Comparison of ENCODE assay signal across 22 mouse cellular contexts in the genomic region with DNA sequence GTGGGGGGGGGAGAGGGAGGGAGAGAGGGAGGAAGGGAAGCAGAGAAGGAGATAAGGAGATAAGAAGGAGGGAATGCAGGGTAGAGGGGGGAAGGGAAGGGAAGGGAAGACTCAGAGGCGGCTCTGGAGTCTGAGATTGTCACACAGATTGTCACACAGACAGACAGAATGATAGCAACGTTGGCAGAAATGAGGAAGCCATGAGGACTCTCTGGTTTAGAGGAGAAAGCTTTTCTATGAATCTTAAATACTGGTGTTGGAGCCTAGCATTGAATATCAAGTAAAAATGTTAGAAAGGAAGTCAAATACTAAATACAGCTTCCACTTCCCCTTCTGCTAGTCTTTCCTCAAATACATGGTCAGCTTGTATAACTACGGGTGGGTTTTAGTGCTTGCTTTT.
DNase-seq lines count a peak whose midpoint lies in the region; ATAC-seq and TF ChIP-seq lines count a peak whose summit lies in the region.
"Had no signal": no experiment of that assay in that cellular context is flagged by ENCODE, and none has a peak within 500 bp of the region (broad histone marks: within the 10 kb centered on the region; RNA-seq: fewer than 3 reads in every experiment).

No protein-coding gene starts in this region.

- H3K9ac ChIP-seq in lung, embryonic 15.5 days = no peak overlapping the region
- no peak overlapping the region for H3K9ac ChIP-seq in MEL (ENCODE audit: control insufficient read depth, low read depth, low read length, poor library complexity, severe bottlenecking)
- H3K9ac ChIP-seq in intestine, postnatal 0 days (ENCODE audit: low read depth, low read length) = no peak overlapping the region
- H3K9ac ChIP-seq: forebrain, embryonic 15.5 days; hindbrain, embryonic 14.5 days; limb, embryonic 13.5 days; liver, embryonic 12.5 days had no signal

- ATAC-seq in lung, embryonic 15.5 days (ENCODE audit: borderline replicate concordance, extremely low read depth, low FRiP score, low TSS enrichment) = no peak
- ATAC-seq in hematopoietic stem cell, adult 5-6 weeks (replicated peaks in 1 of 2; ENCODE audit: insufficient read depth in 1 of 2, low FRiP score in 2 of 2, low TSS enrichment in 1 of 2, low read depth in 1 of 2, poor library complexity in 2 of 2, severe bottlenecking in 2 of 2) = peak; percentile 36 to 51; a peak in 3 of 4 replicates
- no peak for ATAC-seq in intestine, postnatal 0 days
- ATAC-seq: CD4-positive, CD25-positive, alpha-beta regulatory T cell, adult 4 months; forebrain, embryonic 15.5 days; liver, embryonic 12.5 days had no signal

- TF ChIP-seq POLR2A in MEL (IDR thresholded peaks at IDR 0.05; ENCODE audit: control insufficient read depth in 1 of 2, insufficient read depth in 1 of 2, low read depth in 1 of 2, low read length in 2 of 2, poor library complexity in 1 of 2) (no peak), myocyte (IDR thresholded peaks at IDR 0.05; ENCODE audit: insufficient read length, low read depth) (no peak)

- 20% methylated on average over 3 of the region's 3 CpGs for WGBS in lung, embryonic 15.5 days
- WGBS in intestine, postnatal 0 days = 40% methylated on average over 3 of the region's 3 CpGs

- H3K79me2 ChIP-seq in MEL (ENCODE audit: control insufficient read depth, insufficient read depth, low read length, poor library complexity) (no peaks in the 10 kb centered on the region), myocyte (ENCODE audit: control insufficient read depth, insufficient read depth) (no peaks in the 10 kb centered on the region)

- no peak overlapping the region for H3ac ChIP-seq in myocyte (ENCODE audit: control insufficient read depth, insufficient read length)

- no peaks in the 10 kb centered on the region for H3K9me3 ChIP-seq in lung, embryonic 15.5 days
- H3K9me3 ChIP-seq in MEL (replicated peaks; ENCODE audit: insufficient read depth, low read length) = no peaks in the 10 kb centered on the region
- no peaks in the 10 kb centered on the region for H3K9me3 ChIP-seq in intestine, postnatal 0 days (ENCODE audit: control insufficient read depth)
- H3K9me3 ChIP-seq: forebrain, embryonic 15.5 days; limb, embryonic 13.5 days; liver, embryonic 12.5 days had no signal

- TF ChIP-seq RAD21 in MEL (IDR thresholded peaks at IDR 0.05; ENCODE audit: low read depth, low read length) = no peak

- no peak for DNase-seq in lung, adult 18-20 months
- DNase-seq in MEL (ENCODE audit: low read depth, low spot score) = peak; percentile 11
- DNase-seq in thymus, postnatal 10 days (ENCODE audit: low spot score in 2 of 2) = no peak
- DNase-seq: cerebellum, adult 2 months; cerebellum, postnatal 36 days; gastrocnemius, postnatal 10 days; kidney, adult 9 months; layer of hippocampus, postnatal 36 days; lung, adult 2 months; thymus, adult 2 months had no signal

- no peaks in the 10 kb centered on the region for H3K36me3 ChIP-seq in lung, embryonic 15.5 days
- H3K36me3 ChIP-seq in MEL (ENCODE audit: control insufficient read depth in 1 of 2, insufficient read depth in 2 of 2, low read length in 2 of 2) (no peaks in the 10 kb centered on the region), myocyte (ENCODE audit: control insufficient read depth, insufficient read depth) (no peaks in the 10 kb centered on the region)
- H3K36me3 ChIP-seq in intestine, postnatal 0 days (ENCODE audit: control insufficient read depth, insufficient read depth) = no peaks in the 10 kb centered on the region
- H3K36me3 ChIP-seq: forebrain, embryonic 15.5 days; limb, embryonic 13.5 days; liver, embryonic 12.5 days had no signal

- TF ChIP-seq EP300 in MEL (IDR thresholded peaks at IDR 0.05; ENCODE audit: low read depth in 1 of 2, low read length in 2 of 2) = no peak

- H3K27me3 ChIP-seq in lung, embryonic 15.5 days = no peaks in the 10 kb centered on the region
- no peaks in the 10 kb centered on the region for H3K27me3 ChIP-seq in MEL (ENCODE audit: control insufficient read depth in 1 of 2, insufficient read depth in 2 of 2, low read length in 2 of 2)
- no peaks in the 10 kb centered on the region for H3K27me3 ChIP-seq in myocyte (ENCODE audit: control insufficient read depth, insufficient read depth, insufficient read length)
- no peaks in the 10 kb centered on the region for H3K27me3 ChIP-seq in intestine, postnatal 0 days (replicated peaks; ENCODE audit: control insufficient read depth, insufficient read depth, low read length)
- H3K27me3 ChIP-seq: forebrain, embryonic 15.5 days; limb, embryonic 13.5 days; liver, embryonic 12.5 days had no signal

- no peak overlapping the region for H3K4me3 ChIP-seq in lung, embryonic 15.5 days
- no peak overlapping the region for H3K4me3 ChIP-seq in MEL (ENCODE audit: control insufficient read depth in 1 of 2, insufficient read depth in 1 of 2, low read depth in 2 of 2, low read length in 2 of 2)
- no peak overlapping the region for H3K4me3 ChIP-seq in myocyte
- no peak overlapping the region for H3K4me3 ChIP-seq in intestine, postnatal 0 days (ENCODE audit: low read depth, low read length)
- H3K4me3 ChIP-seq: forebrain, embryonic 15.5 days; layer of hippocampus, adult 2 months; limb, embryonic 13.5 days; liver, embryonic 12.5 days had no signal

- H3K4me1 ChIP-seq in lung, embryonic 15.5 days = peaks cover 27% of the 10 kb centered on the region
- H3K4me1 ChIP-seq in MEL (ENCODE audit: control insufficient read depth in 1 of 2, insufficient read depth in 2 of 2, low read length in 2 of 2) = no peaks in the 10 kb centered on the region
- no peaks in the 10 kb centered on the region for H3K4me1 ChIP-seq in intestine, postnatal 0 days (replicated peaks; ENCODE audit: control insufficient read depth, insufficient read depth, low read length)
- H3K4me1 ChIP-seq: forebrain, embryonic 15.5 days; liver, embryonic 12.5 days had no signal

- no peak overlapping the region for H3K4me2 ChIP-seq in lung, embryonic 15.5 days
- H3K4me2 ChIP-seq in myocyte (ENCODE audit: low read depth) = peak overlapping the region; percentile 8
- H3K4me2 ChIP-seq in intestine, postnatal 0 days (replicated peaks; ENCODE audit: low read depth) = no peak overlapping the region
- H3K4me2 ChIP-seq: forebrain, embryonic 15.5 days; hindbrain, embryonic 14.5 days; limb, embryonic 13.5 days; liver, embryonic 12.5 days; midbrain, embryonic 11.5 days had no signal

- peak overlapping the region; percentile 3; the same call in 1 of the 2 replicates for H3K27ac ChIP-seq in lung, embryonic 15.5 days
- H3K27ac ChIP-seq in MEL (ENCODE audit: control insufficient read depth, low read depth, low read length) = no peak overlapping the region
- H3K27ac ChIP-seq in intestine, postnatal 0 days (ENCODE audit: low read depth, low read length) = no peak overlapping the region
- H3K27ac ChIP-seq: forebrain, embryonic 15.5 days; hindbrain, embryonic 14.5 days; layer of hippocampus, adult 2 months; limb, embryonic 13.5 days; liver, embryonic 12.5 days; stomach, postnatal 0 days had no signal

- TF ChIP-seq CTCF in MEL (IDR thresholded peaks at IDR 0.05 in 2 of 3, conservative IDR thresholded peaks at IDR 0.05 in 1 of 3; ENCODE audit: control insufficient read depth in 1 of 3, insufficient read depth in 1 of 3, low read depth in 2 of 3, low read length in 3 of 3, poor library complexity in 1 of 3, severe bottlenecking in 1 of 3) = no peak
- no peak for TF ChIP-seq CTCF in intestine, postnatal 0 days (IDR thresholded peaks at IDR 0.05; ENCODE audit: low read depth)

TF ChIP-seq in MEL, 35 proteins besides CTCF, POLR2A, EP300 and RAD21:
- TF ChIP-seq CHD2 (IDR thresholded peaks at IDR 0.05; ENCODE audit: low read length) = no peak
- TF ChIP-seq SMC3 (IDR thresholded peaks at IDR 0.05; ENCODE audit: low read depth, low read length) = no peak
- no peak for TF ChIP-seq USF2 (IDR thresholded peaks at IDR 0.05; ENCODE audit: borderline replicate concordance in 1 of 2, insufficient read depth in 1 of 2, low read depth in 1 of 2, low read length in 2 of 2)
- TF ChIP-seq ZC3H11A (IDR thresholded peaks at IDR 0.05; ENCODE audit: low read depth, low read length) = no peak
- no peak for TF ChIP-seq TCF12 (IDR thresholded peaks at IDR 0.05; ENCODE audit: low read depth, low read length)
- TF ChIP-seq GABPA (IDR thresholded peaks at IDR 0.05; ENCODE audit: low read depth, low read length) = no peak
- no peak for TF ChIP-seq HCFC1 (IDR thresholded peaks at IDR 0.05; ENCODE audit: low read depth, low read length)
- TF ChIP-seq POLR2AphosphoS2 (IDR thresholded peaks at IDR 0.05; ENCODE audit: low read length) = no peak
- TF ChIP-seq TAL1 (IDR thresholded peaks at IDR 0.05; ENCODE audit: low read length) = no peak
- TF ChIP-seq MAX (IDR thresholded peaks at IDR 0.05; ENCODE audit: low read length) = no peak
- no peak for TF ChIP-seq CHD1 (IDR thresholded peaks at IDR 0.05; ENCODE audit: low read depth, low read length)
- no peak for TF ChIP-seq ZMIZ1 (IDR thresholded peaks at IDR 0.05; ENCODE audit: low read depth, low read length)
- no peak for TF ChIP-seq ZKSCAN1 (IDR thresholded peaks at IDR 0.05; ENCODE audit: low read depth, low read length)
- no peak for TF ChIP-seq MYB (IDR thresholded peaks at IDR 0.05; ENCODE audit: low read depth, low read length)

TF ChIP-seq in myocyte, 11 proteins besides CTCF, POLR2A, EP300 and RAD21:
- TF ChIP-seq REST (IDR thresholded peaks at IDR 0.05; ENCODE audit: insufficient read depth, insufficient read length) = no peak
- TF ChIP-seq E2F4 (IDR thresholded peaks at IDR 0.05; ENCODE audit: insufficient read depth) = no peak
- no peak for TF ChIP-seq MAX (IDR thresholded peaks at IDR 0.05; ENCODE audit: low read depth)
- no peak for TF ChIP-seq CEBPB (IDR thresholded peaks at IDR 0.05; ENCODE audit: insufficient read depth, poor library complexity, severe bottlenecking)
- no peak for TF ChIP-seq SRF (IDR thresholded peaks at IDR 0.05; ENCODE audit: control insufficient read depth, insufficient read length, low read depth)
- no peak for TF ChIP-seq MYOG (IDR thresholded peaks at IDR 0.05; ENCODE audit: control insufficient read depth in 1 of 3, insufficient read depth in 1 of 3, insufficient read length in 2 of 3, low read depth in 2 of 3)
- TF ChIP-seq TCF3 (IDR thresholded peaks at IDR 0.05; ENCODE audit: insufficient read length, low read depth) = no peak
- no peak for TF ChIP-seq MYOD1 (IDR thresholded peaks at IDR 0.05; ENCODE audit: control insufficient read depth in 1 of 3, insufficient read length in 2 of 3, low read depth in 2 of 3)
- no peak for TF ChIP-seq POLR2AphosphoS2 (IDR thresholded peaks at IDR 0.05; ENCODE audit: insufficient read length, low read depth)
- TF ChIP-seq TCF12 (IDR thresholded peaks at IDR 0.05; ENCODE audit: insufficient read depth, poor library complexity, severe bottlenecking) = no peak
- TF ChIP-seq USF1 (IDR thresholded peaks at IDR 0.05; ENCODE audit: low read depth) = no peak
TF ChIP-seq in myocyte: peak in this region for 0.

Comparison
In these comparisons a context has a peak if more than half of its experiments do, and no peak if none do; other contexts are left out.
1. ATAC-seq: peak in hematopoietic stem cell, adult 5-6 weeks (2 of 2); none in lung, embryonic 15.5 days (single experiment) and intestine, postnatal 0 days (single experiment).